Mouse (Mus musculus) lung, adult 2 months (tissue): ENCODE measurements around the gene Zc3h4. TPM values are rescaled to one million over a fixed set of nuclear protein-coding genes. Genes with fewer than 3 reads are reported as not detected.
A peak's percentile ranks its signal among the peaks of the same experiment; 100 is the strongest.

Experiments
- DNase-seq: peaks from one replicate; pipeline ENCODE4 v3.0.0; 2022
- H3K4me1 ChIP-seq: fragments of 200-500 bp; 2 replicates; pipeline ENCODE4 v1.6.1; 2011; ENCODE audit warnings: low read length; ENCODE audit not compliant: control insufficient read depth, insufficient read depth
- H3K4me3 ChIP-seq: fragments of 200-500 bp; replicated peaks from 2 replicates; pipeline ENCODE3; 2011; ENCODE audit warnings: low read depth, mild to moderate bottlenecking, control low read depth, low read length; ENCODE audit errors: extremely low read depth
- CTCF ChIP-seq: fragments of 200-500 bp; IDR thresholded peaks from 2 replicates; pipeline ENCODE4 v1.5.1; 2011; ENCODE audit warnings: mild to moderate bottlenecking, low read length, control low read depth; ENCODE audit not compliant: insufficient read depth
- POLR2A ChIP-seq: fragments of 200-500 bp; IDR thresholded peaks from 2 replicates; pipeline ENCODE4 v1.6.1; 2011; ENCODE audit warnings: low read depth, mild to moderate bottlenecking, control low read depth, low read length, borderline replicate concordance; ENCODE audit errors: extremely low read depth
- WGBS: fragments of 180-500 bp; shearing (Covaris S2); methylation state at CpG from one replicate; pipeline ENCODE4 v1.1.7; 2018; 5-methylcytosine and 5-hydroxymethylcytosine counted together
- polyA plus RNA-seq: library from polyadenylated mRNA; depleted of rRNA; stranded (reverse); fragments of >200 nt; gene quantifications from 2 replicates; pipeline ENCODE4 v1.2.3, GENCODE M21; 2012

Gene Zc3h4
- polyA plus RNA-seq, 1 experiment = 45.9 TPM

GRCm38 (mm10) chr7:16405516-16406351 is 5.0 kb downstream of the Zc3h4 start:
- DNase-seq = peak; percentile 73
- H3K4me3 ChIP-seq = peak overlapping the region; percentile 26
- peaks cover 27% of the 10 kb centered on the region for H3K4me1 ChIP-seq
- 8% methylated on average over 11 of the region's 11 CpGs for WGBS
- TF ChIP-seq CTCF (no peak), POLR2A (peak; percentile 85; the same call in 1 of the 2 replicates)

DNA sequence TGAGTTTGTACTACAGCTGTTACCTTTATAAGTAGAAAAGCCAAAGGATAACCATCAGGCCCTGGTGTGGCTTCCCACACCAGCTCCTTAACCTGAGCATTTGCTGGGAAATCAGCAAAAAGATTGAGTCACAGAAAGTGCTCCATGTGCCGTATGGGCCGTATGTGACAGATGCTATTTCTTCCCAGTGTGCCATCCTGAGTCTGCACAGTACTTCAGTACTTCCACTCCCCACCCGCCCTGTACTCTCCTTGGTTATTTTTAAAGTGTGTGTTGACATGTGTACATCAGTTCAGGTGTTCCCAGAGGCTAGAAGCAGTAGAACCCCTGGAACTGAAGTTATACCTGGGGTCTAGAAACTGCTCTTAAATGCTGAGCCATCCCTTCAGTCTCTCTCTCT is 6.3 kb downstream of the Zc3h4 start:
- no peak for DNase-seq
- 88% methylated on average over 3 of the region's 3 CpGs for WGBS
- H3K4me3 ChIP-seq = no peak overlapping the region
- H3K4me1 ChIP-seq = peaks cover 27% of the 10 kb centered on the region
- no peak for TF ChIP-seq POLR2A

DNA sequence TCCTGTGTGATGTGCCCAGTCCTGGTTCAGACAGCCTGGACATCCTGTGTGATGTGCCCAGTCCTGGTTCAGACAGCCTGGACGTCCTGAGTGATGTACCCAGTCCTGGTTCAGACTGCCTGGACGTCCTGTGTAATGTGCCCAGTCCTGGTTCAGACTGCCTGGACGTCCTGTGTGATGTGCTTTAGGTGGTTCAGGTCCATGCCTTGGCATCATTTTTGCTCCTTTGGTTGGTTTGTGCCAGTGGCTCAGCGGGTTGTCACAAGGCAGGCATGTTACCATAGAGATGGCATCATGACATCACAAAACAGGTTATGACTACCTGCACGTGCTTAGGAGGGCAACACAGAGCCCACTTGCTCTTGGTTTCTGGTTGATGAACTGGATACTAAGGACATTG is 10.4 kb downstream of the Zc3h4 start:
- WGBS = 83% methylated on average over 5 of the region's 5 CpGs
- Histone ChIP-seq H3K4me1 (peaks cover 5% of the 10 kb centered on the region), H3K4me3 (no peak overlapping the region)
- TF ChIP-seq CTCF (no peak), POLR2A (no peak)
- DNase-seq = no peak

GRCm38 (mm10) chr7:16412220-16412896 is 11.6 kb downstream of the Zc3h4 start:
- 74% methylated on average over 8 of the region's 8 CpGs for WGBS
- peaks cover 5% of the 10 kb centered on the region for H3K4me1 ChIP-seq
- H3K4me3 ChIP-seq = no peak overlapping the region
- no peak for DNase-seq
- TF ChIP-seq POLR2A = no peak
- no peak for TF ChIP-seq CTCF

- H3K4me3 ChIP-seq = no peak overlapping the region
- DNase-seq = no peak
- peaks cover 5% of the 10 kb centered on the region for H3K4me1 ChIP-seq
- no peak for TF ChIP-seq CTCF
- TF ChIP-seq POLR2A = no peak
- 74% methylated on average over 2 of the region's 2 CpGs for WGBS
Observed at GRCm38 (mm10) chr7:16412930-16413329, 12.2 kb downstream of the Zc3h4 start.

DNA sequence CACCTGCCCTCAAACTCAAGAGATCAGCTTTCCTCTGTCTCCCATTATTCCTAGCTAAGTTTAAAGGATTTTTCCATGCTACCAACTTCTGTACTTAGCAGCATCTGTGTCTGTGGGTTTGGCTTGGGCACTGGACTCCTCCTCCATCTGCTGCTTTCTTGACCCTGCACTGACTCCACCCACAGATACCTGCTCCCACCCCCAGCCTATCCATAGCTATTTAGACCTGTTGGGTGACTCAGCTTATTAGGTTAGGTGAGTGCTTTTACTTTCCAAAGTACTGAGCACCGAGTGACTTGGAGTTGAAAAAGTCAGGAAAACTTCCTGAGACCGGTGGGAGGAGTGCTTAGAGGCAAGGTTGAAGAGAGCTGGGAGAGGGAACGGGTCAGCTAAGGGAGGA is 14.7 kb downstream of the Zc3h4 start:
- WGBS = 55% methylated on average over 3 of the region's 3 CpGs
- Histone ChIP-seq H3K4me1 (peaks cover 5% of the 10 kb centered on the region), H3K4me3 (no peak overlapping the region)
- TF ChIP-seq POLR2A (no peak), CTCF (no peak)
- peak; percentile 25 for DNase-seq

DNA sequence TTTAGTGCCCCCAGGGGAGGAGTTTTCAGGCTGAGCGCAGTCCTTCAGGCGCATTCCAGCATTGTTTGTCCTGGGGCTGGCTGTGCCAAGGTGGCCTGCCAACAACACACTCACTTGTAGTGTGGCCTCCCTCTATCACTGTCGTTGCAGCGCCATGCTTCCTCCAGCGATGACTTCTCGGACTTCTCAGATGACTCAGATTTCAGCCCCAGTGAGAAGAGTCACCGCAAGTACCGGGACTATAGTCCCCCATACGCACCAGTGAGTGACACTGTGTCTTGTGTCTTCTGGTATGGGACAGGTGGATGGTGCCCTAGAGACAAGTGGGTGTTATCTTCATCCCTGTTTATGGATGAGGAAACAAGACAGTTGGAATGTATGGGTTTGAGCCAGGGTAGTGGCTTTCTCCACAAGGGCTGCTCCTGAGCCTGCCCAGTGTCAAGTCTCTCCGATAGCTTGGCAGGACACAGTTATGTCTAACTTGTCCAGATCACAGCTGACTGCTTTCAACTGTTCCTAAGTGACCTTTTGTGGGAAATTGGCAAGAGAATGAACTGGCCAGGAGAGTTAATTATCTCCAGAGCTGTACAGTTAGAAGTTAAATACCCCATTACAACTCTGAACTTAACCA is 16.5 kb downstream of the Zc3h4 start:
- Histone ChIP-seq H3K4me3 (no peak overlapping the region), H3K4me1 (peaks cover 5% of the 10 kb centered on the region)
- TF ChIP-seq CTCF (no peak), POLR2A (no peak; the same call in 1 of the 2 replicates)
- 40% methylated on average over 10 of the region's 10 CpGs for WGBS
- DNase-seq = peak; percentile 63

GRCm38 (mm10) chr7:16418713-16419112 is 18.0 kb downstream of the Zc3h4 start:
- 69% methylated on average over 5 of the region's 5 CpGs for WGBS
- DNase-seq = no peak
- no peak for TF ChIP-seq CTCF
- no peak for TF ChIP-seq POLR2A
- Histone ChIP-seq H3K4me3 (no peak overlapping the region), H3K4me1 (peaks cover 5% of the 10 kb centered on the region)

DNA sequence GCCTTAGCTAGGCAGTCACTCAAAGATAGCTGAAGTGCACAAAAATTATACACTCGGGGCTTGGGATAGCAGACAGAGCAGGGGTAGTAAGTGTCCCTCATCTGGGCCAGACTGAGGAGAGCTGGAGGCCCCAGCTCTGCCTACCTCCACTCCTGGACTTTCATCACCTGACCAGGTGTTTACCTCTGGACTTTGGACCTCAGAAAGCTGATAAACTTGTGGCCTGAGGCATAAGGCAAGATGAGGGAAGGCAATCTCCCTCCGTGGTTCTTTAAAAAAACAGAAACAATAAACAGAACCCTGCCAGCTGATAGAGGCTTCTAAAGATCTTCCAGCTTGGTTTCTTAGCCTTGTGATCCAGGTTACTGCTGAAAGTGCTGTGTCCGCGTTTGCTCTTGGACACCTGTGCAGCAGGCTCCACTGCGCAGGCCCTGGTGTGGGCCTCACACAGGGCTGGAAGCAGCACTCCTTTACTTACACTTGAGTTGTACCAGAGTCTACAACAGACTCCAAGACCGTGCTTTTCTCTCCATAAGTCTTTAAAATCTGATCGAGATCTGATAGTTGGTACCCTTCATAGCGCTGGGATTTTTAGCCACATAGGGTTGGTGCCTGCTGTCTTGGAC is 19.9 kb downstream of the Zc3h4 start:
- TF ChIP-seq POLR2A (no peak), CTCF (no peak)
- no peak for DNase-seq
- Histone ChIP-seq H3K4me3 (no peak overlapping the region), H3K4me1 (peaks cover 5% of the 10 kb centered on the region)
- WGBS = 90% methylated on average over 8 of the region's 8 CpGs
